Mouse (Mus musculus) right cerebral cortex, postnatal 4 days (tissue): Measurements from ENCODE around the gene Cfap61.

Experiments
- DNase-seq: peaks from one replicate; pipeline ENCODE4 v3.0.0-alpha.2; 2022

Cfap61 gene

GRCm38 (mm10) chr2:145950239-145950638 is 15.7 kb downstream of the Cfap61 start:
- no peak for DNase-seq

DNA sequence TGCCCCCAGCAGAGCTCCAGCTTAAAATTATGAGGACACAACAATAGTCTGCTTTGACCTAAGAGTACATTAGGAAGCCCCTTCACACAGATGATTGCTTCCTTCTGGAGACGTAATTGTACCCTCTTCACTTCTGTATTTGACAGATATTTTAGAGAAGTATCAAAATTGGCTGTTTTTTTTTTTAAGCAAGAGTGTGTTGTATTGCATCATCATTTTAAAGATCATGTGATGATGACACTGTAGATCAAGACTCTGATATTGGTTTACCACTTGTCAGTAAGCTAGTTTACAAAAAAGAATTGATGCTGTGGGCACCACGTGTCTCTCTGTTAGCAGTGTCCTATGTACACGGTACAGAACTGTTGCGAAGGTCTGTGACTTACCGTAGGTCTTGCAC is 18.1 kb downstream of the Cfap61 start:
- DNase-seq = no peak

DNA sequence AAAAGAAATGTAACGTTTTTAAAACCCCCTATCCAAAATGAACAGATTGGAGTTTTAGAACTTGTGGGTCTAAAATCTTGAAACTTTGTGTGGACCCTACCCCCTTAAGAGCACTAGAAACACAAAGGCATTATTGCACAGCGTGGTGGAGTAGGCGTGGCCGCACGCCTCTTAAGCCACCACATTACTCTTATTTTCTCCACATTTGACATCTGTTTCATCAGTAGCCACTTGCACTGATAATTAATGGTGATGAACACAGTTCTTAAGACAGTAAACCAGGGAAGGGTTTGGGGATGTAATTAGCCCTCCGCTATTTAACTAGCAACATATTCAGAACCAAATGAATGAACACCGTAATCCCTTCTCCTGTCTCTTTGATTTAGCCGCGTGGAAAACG is 21.3 kb downstream of the Cfap61 start:
- DNase-seq = no peak

- no peak for DNase-seq
Measured at GRCm38 (mm10) chr2:145956318-145956717, 21.7 kb downstream of the Cfap61 start.

DNA sequence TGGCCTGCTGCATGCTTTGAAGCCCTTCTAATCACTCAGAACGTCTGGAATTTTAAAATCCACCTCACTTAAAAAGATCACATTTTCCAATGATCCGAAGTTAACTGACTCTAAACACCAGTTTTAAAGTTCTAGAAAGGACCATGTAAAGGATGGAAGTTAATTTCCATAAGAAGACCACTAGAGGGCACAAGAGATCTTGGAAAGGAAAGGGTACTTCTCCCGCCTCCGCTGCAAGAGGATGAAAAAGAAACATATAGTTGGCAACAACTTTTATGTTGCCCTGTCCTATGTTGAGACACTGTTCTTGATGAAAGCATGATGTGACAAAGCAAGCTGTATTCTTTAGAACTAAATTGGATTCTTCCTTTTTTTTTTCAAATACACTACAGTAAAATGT is 22.9 kb downstream of the Cfap61 start:
- no peak for DNase-seq

DNA sequence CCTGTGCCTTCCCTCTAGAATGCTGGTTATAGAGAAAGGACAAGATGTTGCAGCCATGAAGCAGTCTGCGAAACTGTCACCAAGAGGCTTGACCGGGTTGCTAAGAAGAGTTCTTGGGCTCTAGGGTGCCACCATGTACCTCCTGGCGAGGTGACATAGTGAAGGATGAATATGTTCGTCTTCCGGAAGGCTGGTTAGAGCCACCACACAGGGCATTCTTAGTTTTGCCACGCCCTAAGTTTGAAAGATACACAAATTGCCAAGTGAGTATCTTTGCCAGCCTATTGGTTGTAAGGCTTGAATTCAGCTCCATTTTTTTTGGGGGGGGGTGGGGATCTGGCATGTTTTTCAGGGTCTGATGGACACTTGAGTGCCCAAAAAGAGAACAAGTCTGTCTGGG is 23.5 kb downstream of the Cfap61 start:
- no peak for DNase-seq

DNA sequence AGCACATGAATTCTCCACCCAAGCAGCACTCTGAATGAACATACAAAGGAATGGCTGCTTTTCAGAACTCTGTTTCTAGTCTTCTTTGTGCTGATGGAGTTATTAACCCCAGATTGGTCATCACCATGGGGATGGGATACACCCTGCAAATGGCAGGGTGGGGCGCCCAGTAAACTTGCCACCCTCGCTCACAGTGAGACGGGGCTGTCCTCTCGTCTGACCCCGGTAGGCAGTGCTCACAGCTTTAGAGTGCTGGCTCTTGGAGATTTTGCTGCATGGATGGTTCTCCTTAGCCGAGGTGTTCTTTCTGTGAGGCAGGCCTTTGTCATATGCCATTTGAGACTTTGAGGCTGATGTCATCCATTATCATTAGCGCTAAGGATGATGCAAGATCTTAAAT is 24.0 kb downstream of the Cfap61 start:
- no peak for DNase-seq

DNA sequence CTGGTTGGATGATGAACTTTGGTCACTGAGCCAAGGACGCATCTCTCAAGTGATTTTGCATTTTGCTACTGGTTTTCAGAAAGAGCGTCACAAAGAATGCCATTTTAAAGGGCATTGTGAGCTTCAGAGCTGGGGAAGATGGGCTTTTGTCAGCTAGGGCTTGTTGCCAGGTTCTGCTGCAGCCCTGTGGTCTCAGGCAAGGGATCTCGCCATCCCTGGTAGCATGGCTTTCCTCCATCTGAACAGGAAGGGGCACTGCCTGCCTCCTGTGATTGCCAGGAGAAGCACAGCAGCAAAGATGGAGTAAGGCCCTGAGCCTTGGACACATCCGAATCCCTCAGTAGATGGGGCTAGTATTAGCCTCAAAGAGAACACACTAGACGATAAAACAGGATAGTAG is 27.3 kb downstream of the Cfap61 start:
- DNase-seq = no peak

GRCm38 (mm10) chr2:145970751-145971150 is 36.2 kb downstream of the Cfap61 start:
- no peak for DNase-seq

DNA sequence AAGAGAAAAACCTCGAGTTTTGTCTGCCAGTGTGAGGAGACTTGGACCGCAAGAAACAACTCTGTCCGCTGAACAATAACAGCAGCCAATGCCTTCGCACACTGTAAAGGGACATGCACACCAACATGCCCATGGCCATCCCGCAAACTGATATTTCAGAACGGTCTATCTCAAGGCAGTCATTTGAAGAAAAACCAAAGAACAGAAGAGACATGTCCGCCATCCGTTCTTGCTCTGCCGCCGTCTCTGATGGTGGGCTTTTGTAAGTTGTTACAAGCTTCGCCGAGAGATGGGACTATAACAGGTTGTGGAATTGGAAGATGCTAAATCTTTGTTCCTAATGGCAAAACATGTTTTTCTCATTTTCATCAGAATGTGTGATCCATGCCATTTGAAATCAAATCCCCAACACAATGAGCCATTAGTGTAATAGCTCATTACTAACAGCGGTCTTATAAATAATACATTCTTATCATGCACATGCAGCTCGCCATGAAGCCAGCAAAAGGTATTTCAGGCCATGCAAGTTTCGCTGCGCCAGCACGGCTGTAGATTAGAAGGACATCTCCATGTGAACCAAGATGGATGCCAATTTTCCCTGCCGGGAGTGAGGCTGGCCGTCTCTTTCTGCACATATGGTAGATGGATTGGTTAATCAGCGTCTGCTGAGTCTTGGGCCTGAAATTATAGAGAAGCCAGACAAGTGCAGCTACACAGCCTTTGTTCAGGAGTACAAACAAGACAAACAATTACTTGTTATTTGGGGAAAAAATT is 36.8 kb downstream of the Cfap61 start:
- peak; percentile 16 for DNase-seq

- DNase-seq = no peak
Measured at GRCm38 (mm10) chr2:145972571-145972970, 38.0 kb downstream of the Cfap61 start.

DNA sequence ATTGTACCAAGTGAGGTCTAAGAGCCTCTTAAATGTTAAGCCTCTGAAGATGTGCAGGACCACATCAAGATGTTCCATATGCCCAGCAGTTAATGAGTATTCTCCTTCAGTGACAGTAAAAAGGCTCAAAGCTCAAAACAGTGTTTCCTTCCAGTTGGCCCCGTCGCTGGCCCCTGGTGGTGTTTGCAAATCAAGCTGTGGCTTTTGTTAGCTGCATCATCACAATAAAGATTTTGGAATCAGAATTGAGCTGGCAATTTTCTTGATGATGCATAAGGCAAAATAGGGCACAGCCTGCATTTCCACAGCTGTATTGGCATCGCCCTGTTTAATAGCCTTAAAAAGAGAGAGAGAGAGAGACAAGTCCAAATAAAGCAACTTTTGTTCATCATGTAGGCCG is 45.0 kb downstream of the Cfap61 start:
- no peak for DNase-seq

GRCm38 (mm10) chr2:145980881-145981280 is 46.3 kb downstream of the Cfap61 start:
- DNase-seq = no peak

- DNase-seq = no peak
Measured at GRCm38 (mm10) chr2:145981699-145982112, 47.1 kb downstream of the Cfap61 start.

DNA sequence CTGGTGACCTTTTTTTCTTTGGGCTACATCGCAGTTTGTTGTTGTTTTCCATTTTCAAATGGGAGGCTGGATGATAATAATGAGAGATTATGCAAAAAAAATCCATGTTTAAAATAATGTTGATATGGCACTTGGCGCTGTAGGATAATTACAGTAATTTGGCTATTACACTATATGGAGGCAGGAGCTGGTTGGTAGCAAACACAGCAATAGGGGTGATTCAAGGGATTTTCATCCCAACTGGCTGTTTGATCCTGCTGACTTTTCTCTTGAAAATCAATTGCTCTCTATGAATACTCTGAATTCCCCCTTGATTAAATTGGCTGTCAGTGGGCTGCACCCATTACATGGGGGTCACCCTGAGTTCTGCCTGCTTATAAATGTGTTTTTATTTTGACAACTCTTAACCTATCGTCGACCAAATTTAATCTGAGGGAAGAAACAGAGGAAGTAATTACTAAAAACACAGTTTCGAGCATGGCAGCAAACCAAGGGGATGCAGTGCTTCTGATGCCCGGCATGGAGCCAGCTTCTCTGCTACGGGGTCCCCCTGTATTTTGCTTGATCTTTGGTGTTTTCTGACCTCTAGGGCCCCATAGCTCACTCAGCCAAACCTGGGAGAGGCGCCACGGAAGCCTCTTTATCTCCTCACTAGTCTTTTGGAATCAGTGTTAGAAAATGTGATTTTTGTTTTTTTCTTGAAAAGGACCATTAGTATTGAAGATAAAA is 47.9 kb downstream of the Cfap61 start:
- no peak for DNase-seq

GRCm38 (mm10) chr2:145987757-145988156 is 53.2 kb downstream of the Cfap61 start:
- no peak for DNase-seq

- DNase-seq = no peak
Measured at GRCm38 (mm10) chr2:145990446-145990845, 55.9 kb downstream of the Cfap61 start.

DNA sequence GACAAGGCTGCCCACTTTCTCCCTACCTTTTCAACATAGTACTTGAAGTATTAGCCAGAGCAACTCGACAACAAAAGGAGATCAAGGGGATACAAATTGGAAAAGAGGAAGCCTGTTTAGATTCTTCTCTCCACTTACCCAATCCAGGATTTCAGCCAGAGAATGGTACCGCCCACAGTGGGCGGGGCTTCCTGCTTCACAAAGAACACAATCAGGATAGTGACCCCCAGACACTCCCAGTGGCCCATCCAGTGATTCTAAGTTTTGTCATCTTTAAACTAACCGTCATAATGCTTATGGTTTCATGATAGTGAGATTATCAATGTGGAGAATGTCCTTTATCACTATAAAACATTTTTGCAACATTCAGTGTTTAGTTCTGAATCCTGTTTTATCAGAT is 61.9 kb downstream of the Cfap61 start:
- DNase-seq = no peak

GRCm38 (mm10) chr2:145997956-145998525 is 63.5 kb downstream of the Cfap61 start:
- DNase-seq = no peak

DNA sequence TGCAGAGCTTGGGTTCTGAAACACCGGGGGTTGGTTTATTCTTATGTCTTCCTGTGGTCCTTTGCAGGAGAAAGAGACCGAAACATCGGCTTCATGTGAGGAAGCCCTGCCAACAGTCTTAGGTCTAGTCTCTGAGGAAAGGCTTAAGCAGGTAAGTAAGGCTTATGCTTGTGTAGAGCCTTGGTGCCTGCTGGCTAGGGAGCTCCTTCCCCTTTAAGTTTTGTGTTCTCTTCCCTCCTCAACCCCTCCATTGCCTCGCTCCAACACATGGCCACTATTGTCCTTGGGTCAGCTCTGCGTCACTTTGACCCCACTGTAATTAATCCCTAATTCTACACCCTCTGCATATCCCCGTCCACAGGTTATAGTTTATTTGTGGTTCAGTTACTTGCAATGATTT is 74.2 kb downstream of the Cfap61 start:
- DNase-seq = no peak

GRCm38 (mm10) chr2:146009596-146010349 is 75.2 kb downstream of the Cfap61 start:
- DNase-seq = no peak

DNA sequence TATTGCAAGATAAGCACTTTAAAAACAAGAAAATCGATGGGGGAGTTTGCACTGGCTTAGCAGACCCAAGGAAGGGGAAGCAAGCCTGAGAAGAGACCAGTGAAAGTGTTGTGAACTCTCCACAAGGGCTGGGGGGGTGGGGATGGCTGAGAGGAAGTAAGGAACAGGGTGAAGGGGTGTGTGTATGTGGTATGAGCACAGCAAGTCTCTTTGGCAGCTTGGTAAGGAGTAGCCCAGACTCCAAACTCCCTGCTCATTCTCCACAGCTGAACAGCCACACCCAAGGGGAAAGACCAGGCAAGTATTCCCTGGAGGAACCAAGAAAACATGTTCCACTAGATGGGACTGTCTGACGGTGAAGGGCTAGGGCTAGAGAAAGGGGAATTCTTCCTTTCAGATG is 76.2 kb downstream of the Cfap61 start:
- no peak for DNase-seq
